ENCODE assay signal across 11 mouse cellular contexts in the genomic region with DNA sequence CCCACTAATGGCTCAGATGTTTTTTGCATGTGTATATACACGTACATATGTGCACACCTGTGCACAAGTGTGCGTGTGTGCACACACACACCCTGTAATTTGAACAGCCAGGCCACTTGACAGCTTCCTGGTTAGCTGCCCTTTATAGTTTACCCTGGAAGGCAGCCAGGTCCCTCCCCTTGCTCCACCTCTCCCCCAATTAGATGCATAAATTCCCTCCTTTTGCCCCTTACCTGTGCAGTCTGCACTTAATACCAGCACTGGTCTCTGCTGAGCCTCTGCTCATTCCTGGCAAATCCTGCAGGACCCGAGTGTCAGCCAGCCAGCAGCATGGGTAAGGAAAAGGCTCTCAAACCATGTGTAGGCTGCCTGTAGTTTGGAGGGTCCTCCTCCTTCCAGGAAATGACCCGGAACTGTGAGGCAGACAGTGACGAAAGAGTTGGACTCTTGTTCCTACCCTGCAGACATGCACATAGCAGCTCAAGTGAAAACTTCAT. TPM values are rescaled to one million over a fixed set of nuclear protein-coding genes. Genes with fewer than 3 reads are reported as not detected.
DNase-seq lines count a peak whose midpoint lies in the region; ATAC-seq and TF ChIP-seq lines count a peak whose summit lies in the region.
"Had no signal": no experiment of that assay in that cellular context is flagged by ENCODE, and none has a peak within 500 bp of the region (broad histone marks: within the 10 kb centered on the region; RNA-seq: fewer than 3 reads in every experiment).

Gene Selenbp2 (plus strand): TSS at position 228 of the 497 bp plus-strand sequence.

- H3K4me1 ChIP-seq in liver, embryonic 12.5 days, result peaks cover 58% of the 10 kb centered on the region
- peaks cover 6% of the 10 kb centered on the region for H3K4me1 ChIP-seq in liver, embryonic 11.5 days (replicated peaks; ENCODE audit: control insufficient read depth, insufficient read depth, low read length)
- peaks cover 10% of the 10 kb centered on the region for H3K4me1 ChIP-seq in kidney, adult 2 months (ENCODE audit: control insufficient read depth, insufficient read depth, low read length)
- peaks cover 11% of the 10 kb centered on the region for H3K4me1 ChIP-seq in liver, embryonic 16.5 days (ENCODE audit: control insufficient read depth, low read depth, low read length)
- H3K4me1 ChIP-seq in stomach, postnatal 0 days (replicated peaks; ENCODE audit: control insufficient read depth, insufficient read depth), result no peaks in the 10 kb centered on the region
- H3K4me1 ChIP-seq in midbrain, embryonic 13.5 days (replicated peaks), result no peaks in the 10 kb centered on the region

- H3K27me3 ChIP-seq in liver, embryonic 12.5 days (replicated peaks), result no peaks in the 10 kb centered on the region
- H3K27me3 ChIP-seq in liver, embryonic 11.5 days (replicated peaks; ENCODE audit: control insufficient read depth, insufficient read depth, low read length), result no peaks in the 10 kb centered on the region
- no peaks in the 10 kb centered on the region for H3K27me3 ChIP-seq in kidney, adult 2 months (replicated peaks; ENCODE audit: control insufficient read depth, insufficient read depth, low read length)
- no peaks in the 10 kb centered on the region for H3K27me3 ChIP-seq in liver, embryonic 16.5 days (ENCODE audit: control insufficient read depth, insufficient read depth, low read depth, low read length)
- H3K27me3 ChIP-seq in stomach, postnatal 0 days (ENCODE audit: control insufficient read depth, insufficient read depth, low read length), result no peaks in the 10 kb centered on the region
- H3K27me3 ChIP-seq in midbrain, embryonic 13.5 days, result no peaks in the 10 kb centered on the region

- no peak for TF ChIP-seq EP300 in stomach, postnatal 0 days (optimal IDR thresholded peaks at IDR 0.05)

- no peak within 1 kb of the TSS for H3K27ac ChIP-seq in liver, embryonic 12.5 days
- no peak within 1 kb of the TSS for H3K27ac ChIP-seq in liver, embryonic 11.5 days (ENCODE audit: low read depth, low read length)
- H3K27ac ChIP-seq in kidney, adult 2 months (ENCODE audit: insufficient read depth, low read depth, low read length), result peak within 1 kb of the TSS; percentile 1; the same call in 1 of the 2 replicates
- H3K27ac ChIP-seq in liver, embryonic 16.5 days (ENCODE audit: low read length), result peak within 1 kb of the TSS; percentile 41; the same call in 1 of the 2 replicates
- peak within 1 kb of the TSS; percentile 35; the same call in 1 of the 2 replicates for H3K27ac ChIP-seq in stomach, postnatal 0 days (replicated peaks)
- H3K27ac ChIP-seq in midbrain, embryonic 13.5 days, result no peak within 1 kb of the TSS

- no peaks in the 10 kb centered on the region for H3K9me3 ChIP-seq in liver, embryonic 12.5 days (replicated peaks)
- no peaks in the 10 kb centered on the region for H3K9me3 ChIP-seq in liver, embryonic 11.5 days (ENCODE audit: control insufficient read depth, low read length)
- H3K9me3 ChIP-seq in liver, embryonic 16.5 days (replicated peaks; ENCODE audit: control insufficient read depth, low read length), result no peaks in the 10 kb centered on the region
- H3K9me3 ChIP-seq in stomach, postnatal 0 days (ENCODE audit: control insufficient read depth, low read length), result no peaks in the 10 kb centered on the region
- no peaks in the 10 kb centered on the region for H3K9me3 ChIP-seq in midbrain, embryonic 13.5 days

- no peak within 1 kb of the TSS for H3K4me3 ChIP-seq in liver, embryonic 12.5 days
- no peak within 1 kb of the TSS for H3K4me3 ChIP-seq in liver, embryonic 11.5 days (ENCODE audit: low read depth, low read length)
- no peak within 1 kb of the TSS for H3K4me3 ChIP-seq in kidney, adult 2 months (ENCODE audit: insufficient read depth, low read depth, low read length)
- no peak within 1 kb of the TSS; the same call in 1 of the 2 replicates for H3K4me3 ChIP-seq in liver, embryonic 16.5 days (ENCODE audit: low read depth, low read length)
- no peak within 1 kb of the TSS for H3K4me3 ChIP-seq in stomach, postnatal 0 days (ENCODE audit: low read depth, low read length)
- H3K4me3 ChIP-seq in midbrain, embryonic 13.5 days (replicated peaks), result no peak within 1 kb of the TSS
- H3K4me3 ChIP-seq: erythroblast, embryonic 14.5 days had no signal

- ATAC-seq in liver, embryonic 12.5 days, result 0 out of 2 replicates have a peak, but pooled peaks have one; percentile 8
- no peak for ATAC-seq in liver, embryonic 11.5 days (replicated peaks; ENCODE audit: low FRiP score)
- peak; percentile 60 for ATAC-seq in liver, embryonic 16.5 days (ENCODE audit: low read depth)
- ATAC-seq in stomach, postnatal 0 days (ENCODE audit: low FRiP score, low TSS enrichment), result peak; percentile 79
- no peak for ATAC-seq in midbrain, embryonic 13.5 days
- ATAC-seq: inflammation-experienced regulatory T-cells, adult 6 months had no signal

- no peak for TF ChIP-seq CTCF in kidney, adult 2 months (conservative IDR thresholded peaks at IDR 0.05; ENCODE audit: insufficient read depth, insufficient read length, low read depth, low read length)
- no peak for TF ChIP-seq CTCF in stomach, postnatal 0 days (IDR thresholded peaks at IDR 0.05; ENCODE audit: low read depth)

- H3K9ac ChIP-seq in liver, embryonic 12.5 days, result no peak within 1 kb of the TSS
- no peak within 1 kb of the TSS for H3K9ac ChIP-seq in liver, embryonic 11.5 days (ENCODE audit: low read depth, low read length)
- no peak within 1 kb of the TSS for H3K9ac ChIP-seq in liver, embryonic 16.5 days (ENCODE audit: low read depth, low read length)
- no peak within 1 kb of the TSS for H3K9ac ChIP-seq in stomach, postnatal 0 days (ENCODE audit: low read length)
- no peak within 1 kb of the TSS for H3K9ac ChIP-seq in midbrain, embryonic 13.5 days (replicated peaks)

- no peak for DNase-seq in liver, embryonic 11.5 days (ENCODE audit: low spot score)
- peak; percentile 76 for DNase-seq in kidney, adult 2 months
- DNase-seq in stomach, postnatal 0 days (ENCODE audit: low spot score), result peak; percentile 84
- DNase-seq in right cerebral cortex, postnatal 4 days, result no peak
- DNase-seq: cerebellum, adult 2 months; gastrocnemius, postnatal 14 days had no signal

- H3K36me3 ChIP-seq in liver, embryonic 12.5 days, result no peaks in the 10 kb centered on the region
- H3K36me3 ChIP-seq in liver, embryonic 11.5 days (ENCODE audit: control insufficient read depth, insufficient read depth, low read length), result no peaks in the 10 kb centered on the region
- H3K36me3 ChIP-seq in kidney, adult 2 months (ENCODE audit: control insufficient read depth, insufficient read depth, low read length), result no peaks in the 10 kb centered on the region
- H3K36me3 ChIP-seq in liver, embryonic 16.5 days (ENCODE audit: control insufficient read depth, insufficient read depth), result no peaks in the 10 kb centered on the region
- H3K36me3 ChIP-seq in stomach, postnatal 0 days (ENCODE audit: control insufficient read depth, insufficient read depth, low read length), result no peaks in the 10 kb centered on the region
- no peaks in the 10 kb centered on the region for H3K36me3 ChIP-seq in midbrain, embryonic 13.5 days

- H3K4me2 ChIP-seq in liver, embryonic 12.5 days, result no peak within 1 kb of the TSS
- H3K4me2 ChIP-seq in liver, embryonic 11.5 days, result no peak within 1 kb of the TSS
- peak within 1 kb of the TSS; percentile 11; the same call in 1 of the 2 replicates for H3K4me2 ChIP-seq in liver, embryonic 16.5 days (ENCODE audit: low read depth, low read length)
- no peak within 1 kb of the TSS for H3K4me2 ChIP-seq in stomach, postnatal 0 days (replicated peaks; ENCODE audit: low read depth)
- H3K4me2 ChIP-seq in midbrain, embryonic 13.5 days (replicated peaks), result no peak within 1 kb of the TSS

- no peak for TF ChIP-seq POLR2A in kidney, adult 2 months (IDR thresholded peaks at IDR 0.05; ENCODE audit: low read depth, low read length)

- WGBS in liver, embryonic 12.5 days (ENCODE audit: insufficient replicate concordance), result 57% methylated on average over 5 of the region's 5 CpGs
- 63% methylated on average over 5 of the region's 5 CpGs for WGBS in liver, embryonic 11.5 days
- WGBS in kidney, adult 2 months, result 12% methylated on average over 5 of the region's 5 CpGs
- WGBS in liver, embryonic 16.5 days (ENCODE audit: insufficient replicate concordance), result 45% methylated on average over 5 of the region's 5 CpGs
- WGBS in stomach, postnatal 0 days, result 25% methylated on average over 5 of the region's 5 CpGs
- WGBS in midbrain, embryonic 13.5 days, result 81% methylated on average over 5 of the region's 5 CpGs

RNA-seq across cellular contexts. Expression of gene Selenbp2, which starts in this region (rescaled TPM):
- polyA plus RNA-seq in liver, embryonic 12.5 days (2016; fragmentation: Nextera tagmentation; extraction: Ambion mirVana), result 3.0 and 3.3 TPM in 2 replicates
- polyA plus RNA-seq in liver, embryonic 11.5 days (2014; fragmentation: Nextera tagmentation; extraction: Ambion mirVana), result 1.7 and 2.6 TPM in 2 replicates
- 22.6 and 26.7 TPM in 2 replicates for polyA plus RNA-seq in kidney, adult 2 months (2012; rRNA removed)
- 93.0 and 115 TPM in 2 replicates for polyA plus RNA-seq in liver, embryonic 16.5 days (2015; fragmentation: Nextera tagmentation; extraction: Ambion mirVana)
- 37.3 and 42.0 TPM in 2 replicates for polyA plus RNA-seq in stomach, postnatal 0 days (2015; fragmentation: Nextera tagmentation; extraction: Ambion mirVana)
- not detected in 2 replicates for polyA plus RNA-seq in midbrain, embryonic 13.5 days (2015; fragmentation: Nextera tagmentation; extraction: Ambion mirVana)
- polyA plus RNA-seq: inflammation-experienced regulatory T-cells, adult 6 months had no signal

Comparison
In these comparisons a context has a peak if more than half of its experiments do, and no peak if none do; other contexts are left out.
1. ATAC-seq: peak in liver, embryonic 12.5 days (single experiment), liver, embryonic 16.5 days (single experiment) and stomach, postnatal 0 days (single experiment); none in liver, embryonic 11.5 days (single experiment) and midbrain, embryonic 13.5 days (single experiment).
2. H3K27ac ChIP-seq: peak in kidney, adult 2 months (single experiment), liver, embryonic 16.5 days (single experiment) and stomach, postnatal 0 days (single experiment); none in liver, embryonic 12.5 days (single experiment), liver, embryonic 11.5 days (single experiment) and midbrain, embryonic 13.5 days (single experiment).
3. DNase-seq: peak in kidney, adult 2 months (single experiment) and stomach, postnatal 0 days (single experiment); none in liver, embryonic 11.5 days (single experiment) and right cerebral cortex, postnatal 4 days (single experiment).